Mouse (Mus musculus) urinary bladder, postnatal 36 days (tissue): Measurements from ENCODE around the gene Olfr487.
"Not testable (repeated sequence)": the region's sequence is repeated elsewhere in the genome, so short reads cannot be mapped to it uniquely, and the experiment has no call there.

Source experiments
- DNase-seq, 2 experiments: peaks; one replicate each; pipeline ENCODE4 v3.0.0; 2022; ENCODE audit warnings: low spot score in 2 of 2, mixed read lengths in 1 of 2

Gene Olfr487

DNA sequence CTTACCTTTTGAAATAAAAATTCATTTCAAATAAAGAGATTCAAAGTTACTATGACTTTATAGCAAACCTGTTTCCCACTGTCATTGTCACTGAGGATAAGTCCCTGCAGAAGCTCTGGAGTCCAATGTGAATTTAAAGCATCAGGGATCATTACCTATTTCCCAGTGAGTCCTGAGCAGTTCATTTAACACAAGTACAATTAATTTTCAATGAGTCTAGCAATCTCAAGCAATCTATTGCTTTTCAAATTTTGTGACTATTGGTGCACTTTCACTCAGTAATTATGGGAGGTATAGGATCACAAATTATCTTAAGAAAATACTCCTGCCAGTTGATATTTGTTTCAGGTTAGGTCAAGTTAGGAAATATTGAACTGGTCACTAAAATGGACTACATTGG is at the start of gene Olfr487:
Gene Olfr487, minus strand, starts transcription at position 101 of the 400 bp plus-strand sequence.
- not testable (repeated sequence) for DNase-seq

DNA sequence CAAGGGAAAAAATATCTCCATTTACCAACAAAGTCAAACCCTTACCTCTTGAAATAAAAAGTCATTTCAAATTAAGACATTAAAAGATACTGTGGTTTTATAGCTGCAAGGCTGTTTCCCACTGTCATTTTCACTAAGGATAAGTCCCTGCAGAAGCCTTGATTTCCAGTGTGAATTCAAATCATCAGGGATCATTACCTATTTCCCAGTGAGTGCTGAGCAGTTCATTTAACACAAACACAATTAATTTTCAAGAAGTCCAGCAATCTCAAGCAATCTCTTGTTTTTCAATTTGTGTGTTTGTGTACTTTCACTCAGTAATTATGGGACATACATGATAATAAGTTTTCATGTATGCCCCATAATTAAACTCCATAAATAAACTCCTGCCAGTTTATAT is 43.8 kb upstream of the Olfr487 start, which contains the start of gene Olfr488:
Gene Olfr488, minus strand, starts transcription at position 101 of the 400 bp plus-strand sequence.
- no peak for DNase-seq

DNA sequence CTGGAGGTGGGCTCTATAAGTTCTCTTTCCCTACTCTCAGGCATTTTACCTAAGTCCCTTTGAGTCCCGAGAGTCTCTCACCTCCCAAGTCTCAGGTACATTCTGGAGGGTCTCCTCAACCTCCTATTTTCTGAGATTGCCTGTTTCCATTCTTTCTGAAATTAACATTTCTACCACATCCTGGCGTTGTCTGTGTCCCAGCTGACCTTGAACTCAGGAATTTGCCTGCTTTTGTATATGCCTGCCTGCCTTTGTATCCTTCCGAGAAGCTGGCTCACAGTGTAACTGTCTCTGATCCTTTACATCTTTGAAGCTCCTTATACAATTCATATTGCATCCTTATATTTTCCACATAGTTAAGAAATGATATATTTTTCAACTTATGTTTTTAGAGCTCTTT is 19.1 kb upstream of the Olfr487 start:
- DNase-seq = no peak

DNA sequence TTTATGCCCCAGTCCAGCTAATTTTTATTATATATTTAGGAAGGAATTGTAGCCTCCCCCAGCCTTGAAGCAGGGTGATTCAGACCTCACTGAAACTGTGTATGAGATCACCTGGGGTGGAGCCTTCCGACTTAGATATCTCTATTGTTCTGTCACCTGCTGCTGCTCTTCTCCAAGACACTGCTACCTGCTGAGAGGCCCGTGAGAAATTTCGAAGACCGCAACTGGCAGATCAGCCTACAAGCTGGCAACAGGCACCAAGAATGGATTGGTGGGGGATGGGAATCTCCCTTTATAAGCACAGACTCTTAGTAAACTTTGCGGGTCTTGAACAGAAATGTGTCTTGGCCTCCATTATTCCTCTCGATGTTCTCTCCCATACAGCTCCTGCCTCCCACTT is 17.5 kb downstream of the Olfr487 start:
- no peak for DNase-seq

DNA sequence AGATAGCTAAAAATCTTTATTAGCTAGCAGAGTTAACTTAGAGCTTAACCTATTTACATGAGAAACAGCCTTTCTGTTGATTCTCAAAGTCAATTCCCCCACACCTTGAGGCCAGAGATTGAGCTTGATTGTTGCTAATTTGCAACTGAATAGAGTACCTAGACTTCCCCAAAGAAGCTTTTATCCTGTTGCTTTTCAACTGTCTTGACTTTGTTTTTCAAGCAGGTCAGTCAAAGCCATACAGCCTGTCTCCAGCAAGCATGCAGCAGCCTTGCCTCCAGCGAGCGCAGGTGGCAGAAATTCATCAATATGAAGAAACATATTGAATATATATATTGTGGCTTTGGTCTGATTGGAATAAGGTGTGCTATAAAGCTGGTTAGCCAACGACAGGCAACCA is 18.1 kb downstream of the Olfr487 start:
- not testable (repeated sequence) for DNase-seq

DNA sequence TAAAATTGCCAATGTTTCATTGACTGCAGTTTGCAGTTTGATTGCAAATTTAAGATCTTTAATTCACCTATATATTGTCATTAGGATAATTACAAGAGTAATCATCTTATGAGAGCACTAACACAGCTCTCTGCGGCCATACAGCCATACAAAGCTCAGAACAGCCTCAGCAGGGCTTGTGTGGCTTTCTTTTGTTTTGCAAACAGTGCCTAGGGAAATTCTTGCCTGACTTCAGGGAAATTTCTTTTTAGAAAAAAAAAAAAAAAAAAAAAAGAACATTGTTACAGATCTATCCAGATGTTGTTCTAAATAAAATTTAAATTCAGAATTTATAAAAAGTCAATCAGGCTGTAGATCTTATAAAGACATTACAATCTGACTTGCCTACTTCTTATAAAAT is 21.7 kb downstream of the Olfr487 start:
- DNase-seq = not testable (repeated sequence)

DNA sequence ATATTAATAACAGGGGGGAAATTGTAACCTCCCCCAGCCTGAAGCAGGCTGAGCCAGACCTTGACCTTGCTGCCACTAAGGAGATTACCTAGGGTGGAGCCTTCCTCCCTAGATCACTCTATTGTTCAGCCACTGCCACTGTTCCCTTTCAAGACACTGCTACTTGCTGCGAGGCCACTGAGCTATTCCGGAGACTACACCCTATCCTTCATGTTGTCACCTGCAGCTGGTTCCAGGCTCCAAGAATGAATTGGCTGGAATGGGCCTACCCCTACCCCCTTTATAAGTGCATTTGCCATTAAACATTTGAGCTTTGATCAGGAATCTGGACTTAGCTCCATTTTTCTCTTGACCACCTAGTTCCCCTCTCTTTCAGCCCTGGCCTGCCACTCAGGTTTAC is 23.2 kb downstream of the Olfr487 start:
- DNase-seq = not testable (repeated sequence)

DNA sequence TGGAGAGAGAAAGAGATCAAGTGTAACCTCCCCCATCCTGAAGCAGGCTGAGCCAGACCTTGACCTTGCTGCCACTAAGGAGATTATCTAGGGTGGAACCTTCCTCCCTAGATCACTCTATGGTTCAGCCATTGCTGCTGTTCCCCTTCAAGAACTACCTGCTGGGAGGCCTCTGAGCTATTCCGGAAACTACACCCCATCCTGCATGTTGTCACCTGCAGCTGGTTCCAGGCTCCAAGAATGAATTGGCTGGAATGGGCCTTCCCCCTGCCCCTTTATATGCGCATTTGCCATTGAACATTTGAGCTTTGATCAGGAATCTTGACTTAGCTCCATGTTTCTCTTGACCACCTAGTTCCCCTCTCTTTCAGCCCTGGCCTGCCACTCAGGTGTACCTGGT is 29.2 kb downstream of the Olfr487 start:
- not testable (repeated sequence) for DNase-seq

DNA sequence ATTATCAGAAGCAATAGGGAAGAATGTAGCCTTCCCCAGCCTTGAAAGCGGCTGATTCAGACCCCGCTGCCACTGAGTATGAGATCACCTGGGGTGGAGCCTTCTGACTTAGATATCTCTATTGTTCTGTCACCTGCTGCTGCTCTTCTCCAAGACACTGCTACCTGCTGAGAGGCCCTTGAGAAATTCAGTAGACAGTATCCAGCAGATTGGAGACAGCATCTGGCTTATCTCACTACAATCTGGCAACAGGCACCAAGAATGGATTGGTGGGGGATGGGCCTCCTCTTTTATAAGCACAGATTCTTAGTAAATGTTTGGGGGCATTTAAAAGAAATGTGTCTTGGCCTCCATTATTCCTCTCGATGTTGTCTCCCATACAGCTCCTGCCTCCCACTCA is 30.0 kb downstream of the Olfr487 start:
- DNase-seq = not testable (repeated sequence)

DNA sequence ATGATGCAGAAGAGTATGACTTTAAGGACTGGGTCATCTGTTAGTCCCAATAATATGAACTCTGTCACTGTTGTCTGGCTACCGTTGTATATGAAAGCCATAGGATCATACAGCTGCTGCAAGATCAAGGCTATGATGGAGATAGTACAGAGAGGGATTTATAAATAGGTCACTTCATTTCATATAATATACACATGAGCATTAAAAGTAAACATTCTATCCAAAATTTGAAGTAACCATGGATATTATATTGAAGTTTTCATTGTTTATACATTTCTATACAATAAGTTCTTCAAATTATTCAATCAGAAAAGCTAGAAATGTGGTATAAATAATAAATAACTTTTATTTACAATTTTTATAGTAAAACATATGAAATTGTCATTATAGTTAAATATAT is 41.8 kb downstream of the Olfr487 start, which contains the start of gene Olfr486:
Gene Olfr486, minus strand, starts transcription at position 101 of the 400 bp plus-strand sequence.
- not testable (repeated sequence) for DNase-seq

DNA sequence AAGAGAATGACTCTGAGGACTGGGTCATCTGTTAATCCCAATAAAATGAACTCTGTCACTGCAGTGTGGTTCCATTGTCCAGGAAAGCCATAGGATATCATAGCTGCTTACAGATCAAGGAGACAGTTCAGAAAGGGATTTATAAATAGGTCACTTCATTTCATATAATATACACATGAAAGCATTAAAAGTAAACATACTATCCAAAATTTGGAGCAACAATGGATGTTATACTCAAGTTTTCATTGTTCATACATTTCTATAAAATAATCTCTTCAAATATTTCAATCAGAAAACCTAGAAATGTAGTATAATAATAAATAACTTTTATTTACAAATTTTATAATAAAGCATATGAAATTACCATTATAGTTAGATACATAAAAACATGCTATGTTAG is 54.7 kb downstream of the Olfr487 start, which contains the start of gene Olfr485:
Gene Olfr485, minus strand, starts transcription at position 101 of the 400 bp plus-strand sequence.
- DNase-seq = no peak
